Mouse (Mus musculus) ES-Bruce4 (cell line): ENCODE results near the gene Csnk1d.

ENCODE experiments used
- EP300 ChIP-seq: IDR thresholded peaks from 2 replicates; pipeline ENCODE4 v1.6.1; 2011; ENCODE audit warnings: low read depth, low read length; ENCODE audit not compliant: insufficient read depth
- POLR2A ChIP-seq: IDR thresholded peaks from one replicate; pipeline ENCODE4 v1.8.1; 2011; ENCODE audit warnings: low read length; ENCODE audit not compliant: insufficient read depth

DNA sequence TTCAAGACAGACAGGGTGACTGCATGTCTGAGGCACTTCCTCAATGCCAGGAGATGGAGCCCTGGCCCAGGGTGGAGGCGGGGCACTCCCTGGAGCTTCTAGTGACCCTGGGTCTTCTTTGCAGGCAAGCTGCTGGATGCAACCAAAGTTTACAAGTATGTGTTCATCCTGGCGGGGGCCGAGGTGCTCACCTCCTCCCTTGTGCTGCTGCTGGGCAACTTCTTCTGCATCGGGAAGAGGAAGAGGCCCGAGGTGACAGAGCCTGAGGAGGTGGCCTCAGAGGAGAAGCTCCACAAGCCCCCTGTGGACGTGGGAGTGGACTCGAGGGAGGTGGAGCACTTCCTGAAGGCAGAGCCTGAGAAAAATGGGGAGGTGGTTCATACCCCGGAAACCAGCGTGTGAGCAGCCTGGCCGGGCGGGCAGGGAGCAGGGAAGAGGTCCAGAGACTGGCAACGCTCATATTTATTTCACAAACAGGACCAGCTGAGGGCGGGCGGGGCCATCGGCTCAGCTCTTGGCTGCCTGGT, 33.3 kb downstream of the Csnk1d start:
- TF ChIP-seq POLR2A (no peak), EP300 (no peak)
